Mouse (Mus musculus): ENCODE results near the gene Cfap44.

The Cfap44 gene

DNA sequence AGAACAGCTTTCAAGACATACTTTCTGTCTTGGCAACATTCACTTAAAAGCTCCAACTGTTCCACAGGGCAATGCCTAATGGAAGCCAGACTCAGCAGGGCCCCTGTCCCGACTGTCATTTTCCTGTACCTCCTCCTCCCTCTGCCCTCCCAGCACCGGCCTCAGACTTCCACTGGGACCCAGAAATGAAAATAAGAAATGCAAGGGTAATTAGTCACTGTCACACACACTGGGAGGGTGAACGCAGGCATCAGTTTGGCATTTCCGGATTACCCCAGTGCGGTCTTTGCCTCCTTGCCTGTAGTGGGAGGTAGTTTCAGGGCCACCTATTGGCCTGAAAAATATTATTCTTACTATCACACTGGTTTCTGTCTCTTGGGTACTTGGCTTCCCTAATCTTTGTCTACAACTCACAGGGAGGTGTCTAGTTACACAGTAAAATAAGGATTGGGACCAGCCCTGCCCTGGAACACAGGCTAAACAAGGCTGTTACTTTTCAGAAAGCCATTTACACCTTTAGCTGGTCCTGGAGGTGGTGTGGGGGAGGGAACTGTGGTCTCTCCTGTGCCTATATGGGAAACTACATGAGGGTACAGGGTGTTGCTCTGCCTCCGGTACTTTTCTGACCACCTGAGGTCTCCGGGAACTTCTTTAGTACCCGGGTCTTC, 100.0 kb downstream of the Cfap44 start:
- peak; percentile 79 for DNase-seq (ENCODE audit: low read depth, low spot score)

DNA sequence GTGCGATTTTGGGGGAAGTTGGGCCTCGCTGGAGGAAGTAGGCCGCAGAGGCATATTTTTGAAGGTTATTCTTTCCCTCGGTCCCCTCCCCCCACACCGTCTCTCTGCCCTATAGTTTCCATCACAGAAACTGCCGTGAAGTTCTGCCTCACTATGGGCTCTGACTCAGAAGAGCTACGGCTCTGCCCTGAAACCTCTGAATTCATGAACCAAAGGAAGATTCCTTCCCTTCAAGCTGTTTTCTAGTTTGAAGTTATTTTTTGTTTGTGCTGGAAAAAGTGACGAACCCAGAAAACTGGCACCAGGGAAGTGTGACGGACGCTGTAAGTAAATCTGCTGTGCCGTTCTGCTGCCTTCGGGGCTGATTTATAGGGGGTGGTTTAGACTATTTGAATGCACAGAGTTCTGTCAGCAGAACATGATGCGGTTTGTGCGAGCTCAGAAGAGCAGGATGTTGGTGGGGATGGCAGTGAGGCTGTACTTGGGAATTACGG, 102.4 kb downstream of the Cfap44 start:
- no peak for DNase-seq (ENCODE audit: low read depth, low spot score)

DNA sequence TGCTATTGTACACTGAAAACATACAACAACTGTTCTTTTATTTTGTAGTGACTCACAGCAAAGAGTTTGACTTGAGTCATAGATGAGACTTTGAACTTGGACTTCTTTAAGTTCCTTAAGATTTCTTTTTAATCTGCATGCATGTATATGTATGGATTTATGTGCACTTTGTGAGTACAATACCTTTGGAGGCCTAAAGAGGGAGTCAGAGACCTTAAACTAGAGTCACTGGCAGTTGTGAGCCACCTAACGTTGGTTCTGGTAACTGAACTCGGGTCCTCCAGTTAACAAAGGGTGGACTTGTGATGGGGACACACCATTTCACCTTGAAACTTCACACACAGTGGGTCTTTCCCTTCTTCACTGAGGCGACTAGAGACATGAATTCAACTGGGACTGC, 103.9 kb downstream of the Cfap44 start:
- no peak for DNase-seq (ENCODE audit: low read depth, low spot score)

DNA sequence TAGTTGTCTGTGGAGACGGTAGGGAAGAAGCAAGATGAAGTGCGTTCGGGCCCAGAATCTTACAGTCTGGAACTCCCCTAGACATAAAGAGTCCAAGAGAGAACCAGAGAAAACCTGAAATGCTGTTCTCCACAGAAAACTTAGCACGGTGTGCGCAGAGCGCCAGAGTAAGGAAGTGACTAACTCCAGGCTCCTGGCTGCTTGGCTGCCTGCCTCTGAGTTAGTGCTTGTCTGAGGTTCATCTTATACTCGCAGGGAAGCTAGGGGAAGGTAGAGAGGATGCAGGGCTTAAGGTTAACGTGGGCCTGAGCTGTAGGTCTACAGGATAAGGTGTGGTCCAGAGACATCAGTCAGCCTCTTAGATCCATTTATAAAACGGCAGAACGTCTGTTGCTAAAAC, 107.2 kb downstream of the Cfap44 start:
- no peak for DNase-seq (ENCODE audit: low read depth, low spot score)

DNA sequence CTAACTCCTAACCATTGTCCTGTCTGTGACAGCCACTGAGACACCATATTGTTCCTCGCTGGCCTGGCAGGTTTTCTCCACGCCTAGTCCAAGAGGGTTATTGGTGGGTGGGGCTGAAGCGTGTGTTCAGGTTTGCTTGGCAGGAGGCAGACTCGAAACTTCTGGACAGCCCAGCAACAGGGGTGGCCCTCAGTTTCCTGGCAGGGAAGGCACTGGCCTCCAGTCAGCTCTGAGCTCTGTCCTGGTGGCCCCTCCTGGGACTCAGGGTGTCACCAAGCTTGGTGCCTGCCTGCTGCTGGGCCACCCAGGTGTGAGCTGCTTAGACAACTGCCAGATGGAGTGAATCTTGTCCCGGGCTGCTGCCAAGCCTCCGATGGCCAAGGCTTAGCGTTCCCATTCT, 107.7 kb downstream of the Cfap44 start:
- DNase-seq (ENCODE audit: low read depth, low spot score) = no peak

DNA sequence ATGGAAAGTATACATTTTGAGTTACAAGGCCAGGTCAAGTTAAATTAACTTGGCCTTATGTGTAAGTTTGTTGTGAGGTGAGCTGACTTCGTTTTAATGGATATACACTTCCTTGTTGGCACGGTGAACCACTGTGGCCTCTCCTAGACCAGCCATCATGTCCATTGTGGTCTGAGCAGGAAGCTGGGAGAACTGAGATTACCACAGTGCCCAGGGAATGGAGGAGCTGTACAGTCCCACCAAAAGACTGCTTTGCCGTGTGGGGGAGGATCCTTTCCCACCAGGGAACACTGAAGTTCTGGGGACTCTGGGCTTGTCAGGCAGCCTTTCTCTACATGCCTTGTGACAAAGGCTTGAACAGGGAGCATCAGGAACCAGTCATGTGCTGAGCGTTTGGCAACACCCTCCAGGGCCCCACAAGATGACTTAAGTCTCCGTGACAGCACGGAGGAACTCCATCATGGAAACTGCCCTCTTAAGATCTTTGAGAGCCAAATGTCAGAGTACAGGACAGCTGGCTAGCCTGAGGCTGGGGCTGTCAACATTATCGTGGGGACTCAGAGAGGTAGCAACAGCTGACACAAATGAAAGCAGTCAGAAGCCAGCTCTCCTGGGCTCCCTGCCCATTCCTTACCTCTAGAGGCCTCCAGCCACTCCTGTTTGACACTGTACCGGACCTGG, 108.4 kb downstream of the Cfap44 start:
- no peak for DNase-seq (ENCODE audit: low read depth, low spot score)

DNA sequence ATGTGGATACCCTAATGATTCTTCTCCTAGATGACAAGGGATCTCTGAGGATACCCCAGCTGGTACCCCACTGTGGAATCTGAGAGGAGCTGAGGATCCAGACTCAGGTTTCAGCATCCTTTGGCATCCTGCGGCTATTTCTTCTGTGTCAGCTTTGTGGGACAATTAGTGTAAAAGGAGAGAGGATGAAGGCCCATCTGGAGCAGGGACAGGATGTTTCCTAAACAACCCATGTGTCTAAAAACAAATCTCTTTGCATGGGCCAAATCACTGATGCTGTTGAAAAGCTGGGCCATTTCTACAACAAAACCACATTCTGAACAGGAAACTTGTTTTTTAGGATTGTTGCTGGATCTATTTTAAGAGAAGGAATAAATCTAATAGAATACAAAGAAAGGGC, 110.6 kb downstream of the Cfap44 start:
- DNase-seq (ENCODE audit: low read depth, low spot score) = no peak

DNA sequence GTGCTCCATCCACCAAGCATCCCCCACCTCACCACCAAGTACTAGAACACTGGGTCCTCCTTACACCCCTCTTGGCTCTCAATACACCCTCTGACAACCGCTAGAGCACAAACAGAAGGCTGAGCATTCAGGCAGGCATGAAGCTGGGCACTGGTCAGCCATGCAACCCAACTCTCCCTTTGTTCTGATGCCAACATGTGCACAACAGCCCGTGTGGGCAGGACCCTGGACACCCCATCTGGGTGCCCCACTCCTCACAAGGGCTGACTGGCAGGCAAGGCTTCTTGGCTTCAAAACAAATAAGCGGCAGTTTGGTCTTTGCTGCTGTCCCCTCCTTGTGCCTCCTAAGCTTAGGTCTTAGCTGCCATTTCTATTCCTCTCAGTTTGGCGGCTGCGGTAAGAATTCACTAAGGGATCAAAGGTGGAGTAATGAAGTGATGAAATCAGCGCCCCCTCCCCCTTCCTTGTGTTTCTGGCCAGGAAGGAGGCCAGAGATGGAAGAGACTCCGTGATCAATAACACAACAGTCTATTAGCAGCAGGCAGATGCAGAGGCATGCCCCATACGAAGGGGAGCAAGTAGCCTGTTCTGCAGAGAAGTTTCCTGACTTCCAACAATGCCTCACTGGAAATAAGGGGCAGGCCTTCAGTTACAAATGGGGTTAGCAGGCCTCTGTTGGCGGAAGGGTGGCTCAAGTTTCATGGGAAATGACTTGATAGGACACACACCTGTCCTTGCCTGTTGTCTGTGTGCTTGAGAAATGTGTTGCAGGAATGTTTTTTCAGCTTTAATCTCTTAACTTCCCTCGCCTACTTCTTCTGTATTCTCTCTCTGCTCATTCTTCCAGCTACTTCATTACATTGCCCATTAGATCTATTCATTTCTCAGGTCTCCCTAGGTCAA, 112.7 kb downstream of the Cfap44 start:
- DNase-seq (ENCODE audit: low read depth, low spot score) = no peak

DNA sequence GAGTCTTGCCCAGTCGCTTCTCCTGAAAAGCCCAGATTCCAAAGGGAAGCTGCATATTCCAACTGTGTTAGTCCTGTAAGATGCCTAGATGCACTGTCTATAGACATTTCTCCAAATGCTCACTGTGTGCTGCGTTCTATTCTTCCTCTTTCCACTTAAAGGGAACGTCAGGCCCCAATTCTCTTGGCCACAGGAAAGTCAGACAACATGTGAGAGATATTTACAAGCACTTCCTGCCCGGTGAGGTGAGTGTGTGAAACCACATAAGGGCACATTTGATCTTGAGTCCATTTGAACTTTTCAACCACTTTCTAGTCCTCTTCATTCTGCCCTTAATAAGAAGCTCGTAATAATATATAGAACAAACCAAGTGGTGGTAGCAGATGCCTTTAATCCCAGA, 113.4 kb downstream of the Cfap44 start:
- no peak for DNase-seq (ENCODE audit: low read depth, low spot score)

DNA sequence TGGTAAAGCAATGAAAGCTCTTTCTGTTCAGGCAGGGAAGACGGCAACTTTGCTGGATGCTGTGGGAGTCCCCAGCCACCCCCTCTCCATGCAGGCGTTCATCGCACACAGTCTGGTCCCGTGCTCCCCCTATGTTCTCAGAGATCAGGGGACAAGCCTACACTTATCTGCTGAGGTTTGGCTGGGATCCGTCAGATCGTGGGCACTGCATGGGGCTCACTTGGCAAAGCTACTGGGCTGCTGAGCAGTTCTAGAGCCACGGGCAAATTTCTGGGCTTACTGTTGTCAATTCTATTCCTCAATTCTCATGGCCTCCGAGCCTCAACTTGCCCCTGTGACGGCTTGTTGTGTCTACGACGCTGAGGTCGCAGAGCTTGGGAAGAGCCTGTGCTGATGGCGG, 114.2 kb downstream of the Cfap44 start:
- DNase-seq (ENCODE audit: low read depth, low spot score) = no peak

DNA sequence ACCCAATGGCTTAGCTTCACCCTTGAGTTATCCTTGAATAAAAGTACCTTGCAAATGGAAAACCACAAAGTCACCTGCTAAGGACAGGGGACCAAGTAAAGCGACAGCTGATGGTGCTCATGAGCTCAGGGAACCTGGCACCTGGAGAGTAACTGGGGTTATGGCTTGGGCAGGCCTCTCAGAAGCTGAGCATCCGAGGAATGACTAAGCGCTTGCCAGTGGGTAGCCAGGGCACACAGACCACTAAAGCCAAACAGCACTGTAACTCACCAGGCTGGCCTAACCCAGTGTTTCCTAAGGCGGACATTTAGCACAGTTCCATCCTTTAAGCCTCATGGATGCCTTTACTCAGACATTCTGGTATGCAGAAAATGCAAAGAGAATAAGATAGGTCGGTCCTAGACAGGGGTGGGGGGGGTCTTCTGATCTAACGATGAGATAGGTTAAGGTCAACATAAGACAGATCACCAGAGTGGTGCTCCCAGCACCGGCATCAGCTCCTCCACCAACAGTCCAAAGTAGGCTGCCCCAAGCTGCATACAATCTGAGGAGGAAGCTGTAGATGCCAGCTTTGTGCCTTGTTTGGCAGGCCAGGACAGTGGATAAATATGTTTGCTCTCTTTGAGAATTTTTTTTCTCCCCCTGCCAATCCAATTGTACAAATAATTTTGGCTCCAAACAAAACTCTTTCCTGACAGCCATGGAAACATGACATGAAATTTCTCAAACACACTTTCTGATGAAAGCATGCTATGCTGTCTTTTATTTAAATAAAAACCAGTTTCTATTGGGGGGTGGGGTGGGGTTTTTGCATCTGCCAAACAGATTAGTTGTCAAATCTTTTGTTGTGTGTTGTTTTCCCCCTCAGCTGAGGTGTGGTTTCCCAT, 115.1 kb downstream of the Cfap44 start:
- DNase-seq (ENCODE audit: low read depth, low spot score) = no peak

DNA sequence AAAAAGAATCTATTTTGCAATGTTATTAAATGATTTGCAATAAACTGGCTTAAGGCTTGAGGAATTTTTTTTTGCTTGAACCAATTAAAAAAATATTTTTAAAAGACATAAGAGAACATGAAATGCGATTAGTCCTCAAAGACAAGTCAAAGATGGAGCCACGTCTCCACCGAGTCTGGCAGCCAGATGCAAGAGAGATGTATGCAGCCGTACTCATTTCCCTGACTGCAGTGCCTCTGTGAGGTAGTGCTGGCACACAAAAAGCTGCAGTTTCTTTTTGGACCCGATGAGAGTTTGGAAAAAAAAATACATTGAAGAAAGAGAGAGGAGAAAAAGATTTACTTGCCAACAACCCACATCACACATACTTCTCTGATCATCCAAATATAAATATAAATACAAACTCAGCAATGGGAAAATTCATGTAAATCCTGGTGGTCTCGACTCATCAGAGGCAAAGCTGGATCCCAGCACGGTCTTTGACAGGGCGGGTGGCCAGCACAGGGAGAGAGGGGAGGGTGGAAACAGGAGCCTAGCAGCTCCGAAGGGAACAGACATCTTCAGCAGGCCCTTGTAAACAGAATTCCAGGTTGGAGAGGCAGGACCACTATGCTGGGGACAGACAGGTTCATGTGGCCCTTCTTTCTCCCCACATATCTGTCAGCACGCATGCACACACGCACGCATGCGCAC, 116.1 kb downstream of the Cfap44 start:
- DNase-seq (ENCODE audit: low read depth, low spot score) = no peak

DNA sequence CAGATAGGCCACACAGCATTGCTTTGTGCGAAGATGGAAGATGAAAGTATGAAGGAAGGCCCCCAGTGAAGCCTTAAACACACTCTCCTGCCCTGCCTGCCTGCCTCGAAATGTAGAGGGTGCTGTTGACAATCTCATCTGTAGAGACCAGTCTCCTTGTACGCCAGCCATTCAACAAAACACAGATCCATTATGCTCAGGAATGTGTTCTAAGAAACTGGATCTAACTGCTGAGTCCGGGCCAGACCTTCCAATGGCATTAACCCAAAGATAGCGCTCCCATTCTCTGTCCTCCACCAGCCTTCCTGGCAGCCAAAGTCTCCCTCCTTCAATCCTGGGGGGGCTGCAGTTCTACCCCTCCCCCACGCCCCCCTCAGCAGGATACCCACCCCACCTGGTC, 121.9 kb downstream of the Cfap44 start:
- no peak for DNase-seq (ENCODE audit: low read depth, low spot score)

DNA sequence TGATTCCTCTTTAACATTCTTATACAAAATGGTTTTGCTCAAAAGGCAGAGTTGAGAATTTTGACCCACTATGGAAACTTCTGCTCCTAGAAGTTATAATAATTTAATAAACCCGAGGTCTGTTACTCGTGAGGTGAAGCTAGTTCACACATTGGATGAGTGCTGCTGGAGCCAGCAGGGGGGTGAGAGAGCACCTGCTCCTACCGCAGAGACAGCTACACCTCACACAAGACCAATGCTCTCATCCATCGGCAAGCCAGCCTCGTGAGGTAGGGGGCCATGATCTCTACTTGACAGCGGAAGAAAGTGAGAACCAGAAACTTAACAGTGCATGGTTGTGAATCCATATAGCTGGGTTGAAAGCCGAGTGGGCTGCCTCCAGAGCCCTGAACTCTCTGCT, 129.0 kb downstream of the Cfap44 start:
- no peak for DNase-seq (ENCODE audit: low read depth, low spot score)

DNA sequence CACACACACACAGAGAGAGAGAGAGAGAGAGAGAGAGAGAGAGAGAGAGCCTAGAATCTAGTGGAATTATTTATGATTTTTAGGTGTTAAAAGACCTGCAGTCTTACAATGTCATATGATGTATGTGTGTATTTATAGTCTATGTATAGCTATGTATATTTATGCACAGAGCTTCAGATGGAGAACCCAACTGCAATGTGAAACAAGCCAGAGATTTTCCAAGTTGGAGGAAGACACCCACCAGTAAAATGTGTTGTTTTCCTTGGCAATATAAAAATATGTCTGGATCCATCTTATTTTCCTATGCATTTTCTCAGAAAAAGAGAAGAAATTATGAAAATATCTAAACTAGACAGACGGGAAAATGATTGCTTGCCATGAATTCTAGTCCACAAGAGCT, 131.4 kb downstream of the Cfap44 start:
- no peak for DNase-seq (ENCODE audit: low read depth, low spot score)

DNA sequence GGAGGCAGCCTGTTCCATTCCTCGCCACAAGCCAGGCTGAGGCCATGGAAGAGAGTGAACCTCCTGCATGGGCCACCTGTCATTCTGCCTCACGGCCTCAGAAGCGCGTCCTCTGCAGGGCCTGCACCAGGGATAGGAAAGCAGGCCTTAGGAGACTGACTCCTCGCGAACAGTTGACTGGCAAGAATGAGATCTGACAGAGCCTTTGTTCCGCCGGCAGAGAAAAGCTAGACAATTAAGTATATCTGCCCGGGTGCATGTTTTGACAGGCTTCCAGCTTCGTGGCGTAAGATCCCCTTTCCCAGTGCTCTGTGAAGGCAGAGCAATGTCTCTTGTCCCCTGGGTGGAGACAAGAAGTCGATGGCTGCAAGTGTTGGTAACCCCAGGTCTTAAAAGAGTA, 132.1 kb downstream of the Cfap44 start:
- DNase-seq (ENCODE audit: low read depth, low spot score) = no peak

DNA sequence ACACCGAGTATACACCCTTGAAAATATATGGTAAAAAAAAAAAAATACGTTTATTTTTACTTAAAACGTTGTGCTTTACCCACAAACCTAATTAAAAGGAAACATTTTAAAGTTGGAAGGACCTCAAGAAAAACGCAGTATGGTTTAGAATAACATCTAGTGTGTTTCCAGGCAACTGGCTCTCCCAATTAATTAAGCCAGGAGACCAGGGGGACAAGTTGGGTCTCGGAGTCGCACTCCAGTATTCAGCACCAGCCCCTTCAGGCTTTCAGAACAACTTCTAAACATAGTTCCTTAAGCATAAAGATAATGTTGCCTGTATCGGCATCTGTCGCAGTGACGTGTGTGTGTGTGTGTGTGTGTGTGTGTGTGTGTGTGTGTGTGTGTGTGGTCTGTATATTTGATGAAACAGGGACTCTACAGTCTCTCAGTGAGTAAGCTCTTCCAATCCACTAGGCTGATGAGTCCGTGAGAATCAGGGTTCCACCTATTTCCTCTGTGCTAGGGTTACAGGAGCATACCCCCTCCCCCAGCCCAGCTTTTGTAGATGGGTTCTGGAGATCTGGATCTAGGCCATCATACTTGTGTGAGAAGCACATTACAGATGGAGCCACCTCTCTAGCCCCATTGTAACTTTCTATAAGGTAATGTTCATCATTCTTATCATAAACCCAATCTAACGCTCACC, 132.8 kb downstream of the Cfap44 start:
- no peak for DNase-seq (ENCODE audit: low read depth, low spot score)

DNA sequence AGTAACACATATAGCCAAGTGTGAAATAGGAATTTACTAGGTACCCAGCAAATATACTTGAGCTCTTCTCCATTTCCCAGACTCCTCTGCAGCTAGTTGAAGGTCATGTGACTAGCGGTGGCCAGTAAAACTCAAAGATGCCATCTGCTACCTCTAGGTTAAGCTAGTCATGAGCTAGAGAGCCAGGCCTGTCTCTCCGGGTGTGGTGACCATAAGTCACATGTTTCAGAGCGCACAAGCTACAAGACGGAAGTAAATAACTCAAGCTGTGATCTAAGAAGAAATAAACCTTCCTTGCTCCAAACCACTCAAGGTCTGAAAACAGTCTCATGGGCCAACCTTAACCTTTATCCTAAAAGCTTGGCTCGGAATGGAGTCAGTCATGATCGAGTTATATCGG, 134.4 kb downstream of the Cfap44 start:
- no peak for DNase-seq (ENCODE audit: low read depth, low spot score)

DNA sequence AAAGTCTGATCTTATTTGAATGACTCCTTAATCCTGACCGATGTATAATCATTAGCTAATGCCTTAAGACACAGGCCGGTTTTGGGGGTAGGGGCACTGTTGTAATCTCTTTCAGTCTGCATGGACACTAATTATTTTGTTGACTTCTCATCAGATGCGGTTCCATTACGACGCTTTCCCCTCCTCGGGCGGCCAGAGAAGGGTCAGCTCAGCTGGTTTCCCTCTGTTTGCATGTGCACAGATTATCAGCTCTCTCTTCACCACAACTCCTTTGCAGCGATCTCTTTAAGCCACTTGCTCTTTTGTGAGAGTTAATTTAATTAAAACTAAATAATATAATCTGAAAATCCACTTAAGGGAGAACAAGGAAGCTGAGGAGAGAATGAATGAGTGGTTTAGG, 135.1 kb downstream of the Cfap44 start:
- DNase-seq (ENCODE audit: low read depth, low spot score) = no peak

DNA sequence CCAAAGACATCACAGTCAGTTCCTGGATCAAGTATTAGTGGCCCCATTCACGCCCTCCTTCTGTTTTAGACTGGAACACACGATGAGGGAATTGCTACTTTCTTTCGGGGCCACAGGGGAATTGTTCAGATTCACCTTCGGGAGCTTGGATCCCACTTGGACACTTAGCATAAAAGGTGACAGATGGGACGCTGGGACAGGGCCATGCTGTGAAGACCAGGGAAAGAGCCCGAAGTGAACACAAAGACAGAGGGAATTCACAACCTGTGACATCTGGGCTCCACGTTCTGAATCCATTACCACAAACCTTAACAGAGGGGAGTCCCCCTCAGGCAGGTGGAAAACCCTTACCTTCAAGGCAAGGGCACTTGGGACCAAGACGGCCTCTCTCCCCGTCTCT, 135.6 kb downstream of the Cfap44 start:
- peak; percentile 61 for DNase-seq (ENCODE audit: low read depth, low spot score)

Measured in mesoderm, embryonic 11.5 days (tissue).